ENCODE assay signal across 27 mouse cellular contexts in the genomic region with DNA sequence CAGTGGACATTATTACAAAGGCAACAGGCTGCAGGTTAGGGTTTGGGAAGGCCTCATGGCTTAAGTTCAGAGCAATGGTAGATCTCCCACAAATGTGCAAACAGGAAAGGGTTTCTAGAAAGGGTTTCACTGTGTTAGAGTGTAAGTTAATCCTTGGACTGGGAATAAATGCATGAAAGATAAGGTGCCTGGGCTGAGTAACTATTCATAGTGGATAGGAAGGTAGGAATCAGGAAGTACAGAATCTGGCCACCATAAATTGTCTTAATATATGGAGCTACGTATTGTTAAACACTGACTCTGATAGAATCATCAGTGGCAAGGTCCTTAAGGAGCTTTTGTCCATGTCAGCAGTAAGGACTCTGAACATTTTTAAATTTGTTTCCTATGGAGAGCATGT. TPM values are rescaled to one million over a fixed set of nuclear protein-coding genes. Genes with fewer than 3 reads are reported as not detected.
"Had no signal": no experiment of that assay in that cellular context is flagged by ENCODE, and none has a peak within 500 bp of the region (broad histone marks: within the 10 kb centered on the region; RNA-seq: fewer than 3 reads in every experiment).

No protein-coding gene starts in this region.

- DNase-seq: cerebellum, adult 2 months; cerebellum, adult 8-10 months; cerebellum, adult 9-10 months; cerebellum, adult 9-11 months; cerebellum, postnatal 10 days; cerebellum, postnatal 14 days; cerebellum, postnatal 25 days; cerebellum, postnatal 36 days; embryo, embryonic 11 days; forebrain, postnatal 0 days; gastrocnemius, adult 2 months; gastrocnemius, postnatal 10 days; gastrocnemius, postnatal 14 days; gastrocnemius, postnatal 25 days; gastrocnemius, postnatal 36 days; heart, adult 11 months; heart, adult 18-20 months; heart, adult 2 months had no signal

- H3K9ac ChIP-seq: embryonic facial prominence, embryonic 12.5 days; embryonic facial prominence, embryonic 13.5 days; embryonic facial prominence, embryonic 15.5 days; forebrain, embryonic 13.5 days; forebrain, postnatal 0 days had no signal

- H3K9me3 ChIP-seq: embryonic facial prominence, embryonic 10.5 days; embryonic facial prominence, embryonic 12.5 days; embryonic facial prominence, embryonic 13.5 days; embryonic facial prominence, embryonic 15.5 days; forebrain, embryonic 10.5 days; forebrain, embryonic 13.5 days had no signal

- H3K4me2 ChIP-seq: embryonic facial prominence, embryonic 12.5 days; embryonic facial prominence, embryonic 13.5 days; embryonic facial prominence, embryonic 15.5 days; forebrain, embryonic 13.5 days had no signal

- H3K27ac ChIP-seq: embryonic facial prominence, embryonic 10.5 days; embryonic facial prominence, embryonic 12.5 days; embryonic facial prominence, embryonic 13.5 days; embryonic facial prominence, embryonic 15.5 days; forebrain, embryonic 10.5 days; forebrain, embryonic 13.5 days; gastrocnemius, adult 2 months; heart, adult 2 months had no signal

- H3K27me3 ChIP-seq: embryonic facial prominence, embryonic 12.5 days; embryonic facial prominence, embryonic 13.5 days; embryonic facial prominence, embryonic 15.5 days; forebrain, embryonic 13.5 days had no signal

- H3K4me1 ChIP-seq: embryonic facial prominence, embryonic 10.5 days; embryonic facial prominence, embryonic 12.5 days; embryonic facial prominence, embryonic 13.5 days; embryonic facial prominence, embryonic 15.5 days had no signal

- H3K36me3 ChIP-seq: embryonic facial prominence, embryonic 10.5 days; embryonic facial prominence, embryonic 12.5 days; embryonic facial prominence, embryonic 13.5 days; embryonic facial prominence, embryonic 15.5 days; forebrain, embryonic 10.5 days had no signal

- ATAC-seq: forebrain, embryonic 13.5 days; forebrain, embryonic 14.5 days; forebrain, embryonic 16.5 days; forebrain, postnatal 0 days had no signal

- H3K4me3 ChIP-seq: embryonic facial prominence, embryonic 10.5 days; embryonic facial prominence, embryonic 12.5 days; embryonic facial prominence, embryonic 13.5 days; embryonic facial prominence, embryonic 15.5 days; erythroblast, embryonic 14.5 days; forebrain, embryonic 10.5 days; forebrain, embryonic 13.5 days; gastrocnemius, adult 2 months; heart, adult 2 months had no signal

RNA-seq across cellular contexts. Expression of a gene that starts 42.8 kb away (rescaled TPM):
- polyA plus RNA-seq: erythroblast, embryonic 14.5 days had no signal
